8 mouse cellular contexts compared by ENCODE assay signal in genomic region chr9:72531996-72532380, GRCm38 (mm10). TPM values are rescaled to one million over a fixed set of nuclear protein-coding genes. Genes with fewer than 3 reads are reported as not detected.
A peak's percentile ranks its signal among the peaks of the same experiment; 100 is the strongest.
DNase-seq lines count a peak whose midpoint lies in the region; ATAC-seq lines count a peak whose summit lies in the region.

TSS of gene Rfx7 (plus strand) at chr9:72532240.

- H3K4me1 ChIP-seq in intestine, embryonic 14.5 days (replicated peaks; ENCODE audit: control insufficient read depth, insufficient read depth, low read length), result peaks cover 9% of the 10 kb centered on the region; the same call in 1 of the 2 replicates

- no peaks in the 10 kb centered on the region for H3K27me3 ChIP-seq in intestine, embryonic 14.5 days (replicated peaks; ENCODE audit: control insufficient read depth, insufficient read depth, low read length)

- peak within 1 kb of the TSS; percentile 96 for H3K4me3 ChIP-seq in intestine, embryonic 14.5 days (ENCODE audit: low read depth, low read length)

- intact Hi-C loops in gastrocnemius, postnatal 14 days (cut with DNase I; ENCODE audit: low total_unique reads), result no loop called here
- intact Hi-C loops in left cerebral cortex, postnatal 25 days (cut with DNase I), result loop anchor here (2.0 to 5.0 kb wide), 2 partner anchors 39 to 130 kb away; partner anchors contain the start of genes Nedd4 and Tex9

- peak within 1 kb of the TSS; percentile 98 for H3K9ac ChIP-seq in intestine, embryonic 14.5 days (ENCODE audit: low read length)

- 1% methylated on average over 49 of the region's 63 CpGs for WGBS in intestine, embryonic 14.5 days

- H3K9me3 ChIP-seq in intestine, embryonic 14.5 days (ENCODE audit: control insufficient read depth, low read length), result no peaks in the 10 kb centered on the region

- peak within 1 kb of the TSS; percentile 98 for H3K27ac ChIP-seq in intestine, embryonic 14.5 days (ENCODE audit: low read depth)

- no peaks in the 10 kb centered on the region for H3K36me3 ChIP-seq in intestine, embryonic 14.5 days (ENCODE audit: control insufficient read depth, insufficient read depth, low read length)

- DNase-seq in urinary bladder, adult 18-20 months (ENCODE audit: low spot score in 2 of 2), result peak; percentile 45 to 55
- DNase-seq in urinary bladder, adult 2 months (ENCODE audit: low spot score), result no peak
- DNase-seq in embryo, embryonic 10.5 days (ENCODE audit: low spot score), result peak; percentile 75
- DNase-seq in gastrocnemius, postnatal 14 days, result peak; percentile 77
- no peak for DNase-seq in intestine, embryonic 14.5 days (ENCODE audit: low spot score)
- peak; percentile 72 to 80 for DNase-seq in left cerebral cortex, postnatal 25 days (ENCODE audit: low spot score in 2 of 2)
- peak; percentile 82 for DNase-seq in right cerebral cortex, postnatal 25 days

- H3K4me2 ChIP-seq in intestine, embryonic 14.5 days (ENCODE audit: low read length), result peak within 1 kb of the TSS; percentile 82

- peak; percentile 90 for ATAC-seq in intestine, embryonic 14.5 days (replicated peaks; ENCODE audit: low FRiP score, low TSS enrichment, low read depth)
- no peak; the same call in 1 of the 2 replicates for ATAC-seq in megakaryocyte-erythroid progenitor cell, adult 5-6 weeks (replicated peaks; ENCODE audit: low FRiP score, low TSS enrichment, poor library complexity, severe bottlenecking)

RNA-seq across cellular contexts. Expression of gene Rfx7, which starts in this region (rescaled TPM):
- 6.6 and 8.9 TPM in 2 replicates for polyA plus RNA-seq in urinary bladder, adult 2 months (2012; rRNA removed)
- total RNA-seq in gastrocnemius, postnatal 14 days (2021), result 10 to 100 TPM; 22.1 to 23.7 TPM
- 17.9 and 18.0 TPM in 2 replicates for polyA plus RNA-seq in intestine, embryonic 14.5 days (2014; fragmentation: Nextera tagmentation; extraction: Ambion mirVana)
- total RNA-seq in left cerebral cortex, postnatal 25 days (2021), result 10 to 100 TPM; 27.7 to 30.3 TPM
- 44.3 and 50.8 TPM in 2 replicates for total RNA-seq in megakaryocyte-erythroid progenitor cell, adult 5-6 weeks (2014; fragmentation: Nextera tagmentation)
- total RNA-seq in megakaryocyte-erythroid progenitor cell, adult 5-6 weeks (2017), result 14.8 and 28.6 TPM in 2 replicates

Comparison
In these comparisons a context has a peak if more than half of its experiments do, and no peak if none do; other contexts are left out.
1. DNase-seq: peak in urinary bladder, adult 18-20 months (2 of 2), embryo, embryonic 10.5 days (single experiment), gastrocnemius, postnatal 14 days (single experiment), left cerebral cortex, postnatal 25 days (2 of 2) and right cerebral cortex, postnatal 25 days (single experiment); none in urinary bladder, adult 2 months (single experiment) and intestine, embryonic 14.5 days (single experiment).